Mouse (Mus musculus): ENCODE measurements around the gene Mettl8.

Gene Mettl8

GRCm38 (mm10) chr2:70978271-70978670, 77.1 kb downstream of the Mettl8 start:
- no peak for DNase-seq (ENCODE audit: low spot score)

DNA sequence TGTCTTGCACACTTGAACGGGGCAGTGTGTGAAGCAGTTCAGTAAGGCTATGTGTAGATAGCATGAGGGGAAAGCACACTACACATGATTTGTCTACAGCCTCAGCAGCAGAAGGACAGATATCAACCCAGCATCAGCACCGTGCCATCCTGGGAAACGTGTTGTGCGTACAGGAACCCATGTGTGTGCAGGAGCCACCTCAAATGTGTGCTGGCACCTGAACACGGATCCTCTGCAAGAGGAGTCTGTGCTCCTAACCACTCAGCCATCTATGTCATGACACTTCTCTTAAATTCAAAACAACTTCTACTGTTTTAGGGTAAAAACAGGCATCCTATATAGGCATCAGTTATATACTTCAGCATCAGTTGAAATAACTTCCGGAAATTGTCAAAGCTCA, 80.6 kb downstream of the Mettl8 start:
- no peak for DNase-seq (ENCODE audit: low spot score)

DNA sequence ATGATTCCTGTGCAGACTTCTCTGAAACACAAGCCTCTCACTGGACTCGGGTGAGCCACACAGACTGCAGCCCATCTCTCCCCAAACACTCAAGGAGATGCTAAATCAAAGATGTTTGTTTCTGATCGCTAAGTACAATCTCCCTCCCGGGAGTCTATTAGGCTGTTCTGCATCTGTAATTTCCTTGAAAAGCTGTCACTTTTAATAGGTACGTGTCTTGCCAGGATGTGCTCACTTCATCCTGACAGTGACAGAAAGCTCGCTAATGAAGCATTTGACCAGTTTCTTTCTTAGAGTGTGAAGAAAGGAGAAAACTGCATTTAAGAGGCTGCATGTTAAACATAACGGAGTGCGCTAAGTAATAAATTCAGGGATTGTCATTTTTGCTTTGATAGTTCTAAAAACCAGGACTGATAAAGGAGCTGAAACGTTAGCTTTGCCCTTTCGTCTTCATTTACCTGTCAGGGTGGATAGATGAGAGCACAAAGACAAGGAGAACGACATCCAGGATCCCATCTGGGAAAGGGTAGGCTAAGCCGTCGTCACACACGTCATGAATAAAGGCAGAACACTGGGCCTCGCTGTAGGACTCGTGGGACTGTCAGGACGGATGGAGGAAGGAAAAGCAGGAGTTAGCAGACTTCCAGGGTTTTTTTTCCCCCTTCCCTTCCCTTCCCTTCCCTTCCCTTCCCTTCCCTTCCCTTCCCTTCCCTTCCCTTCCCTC, 82.4 kb downstream of the Mettl8 start:
- no peak for DNase-seq (ENCODE audit: low spot score)

DNA sequence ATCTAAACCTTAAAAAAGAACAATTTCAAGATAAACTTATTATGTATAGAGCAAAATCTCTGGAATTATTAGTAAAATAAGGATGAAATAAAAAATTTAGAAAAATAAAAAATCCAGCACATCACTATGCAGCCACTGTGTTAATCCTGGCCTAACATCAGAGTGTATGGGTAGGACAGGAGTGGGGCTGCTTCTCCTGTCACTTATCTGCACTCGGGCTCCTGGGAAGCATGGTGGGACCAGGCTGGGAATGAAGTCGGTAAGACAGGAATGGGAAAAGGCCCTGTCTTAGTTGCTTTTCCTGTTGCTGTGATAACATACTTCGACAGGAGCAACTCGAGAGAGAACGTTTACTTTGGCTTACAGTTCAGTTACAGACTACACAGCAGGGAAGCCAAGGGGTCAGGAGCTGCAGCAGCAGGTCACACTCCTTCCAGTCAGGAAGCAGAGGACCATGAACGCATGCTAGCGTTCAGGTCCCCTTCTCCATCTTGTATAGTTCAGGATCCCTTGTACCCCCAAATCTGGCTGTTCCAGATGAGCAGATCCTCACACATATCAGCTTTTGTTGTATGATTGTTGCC, 85.1 kb downstream of the Mettl8 start:
- no peak for DNase-seq (ENCODE audit: low spot score)

DNA sequence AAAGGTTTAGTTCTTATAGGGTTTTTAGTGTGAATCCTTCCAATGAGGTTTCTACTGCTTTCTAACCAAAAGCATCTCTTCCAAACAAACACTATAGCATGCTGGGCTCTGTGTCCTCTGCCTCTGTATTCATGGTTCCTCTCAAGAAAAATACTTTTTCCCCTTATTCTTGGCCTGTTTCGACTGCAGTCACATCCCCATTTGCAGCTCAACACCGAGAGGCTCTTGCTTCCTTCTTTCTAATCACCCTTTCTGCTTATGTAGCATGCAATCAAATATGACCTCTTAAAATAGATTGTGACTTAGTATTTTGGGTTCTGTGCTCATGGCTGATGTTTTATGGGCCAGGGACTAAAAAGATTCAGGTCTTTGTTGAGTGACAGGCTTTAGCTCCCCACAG, 87.1 kb downstream of the Mettl8 start:
- no peak for DNase-seq (ENCODE audit: low spot score)

DNA sequence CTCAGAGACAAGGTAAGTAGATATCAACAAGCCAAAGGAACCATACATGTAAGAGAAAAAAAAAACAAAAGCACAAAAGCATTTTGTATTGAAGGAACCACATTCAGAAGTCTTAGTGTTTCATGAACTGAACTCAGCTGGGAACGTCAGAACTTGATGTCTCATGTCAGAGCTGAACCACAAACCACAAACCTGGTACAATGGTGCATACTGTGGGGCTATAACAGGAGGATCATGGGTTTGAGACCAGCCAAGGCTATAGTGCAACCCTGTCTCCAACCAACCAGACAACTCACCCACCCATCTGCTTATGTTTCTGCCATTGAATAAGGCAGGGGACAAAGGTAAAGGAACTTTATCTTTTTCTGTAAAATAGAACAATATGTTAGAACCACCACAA, 88.2 kb downstream of the Mettl8 start:
- no peak for DNase-seq (ENCODE audit: low spot score)

- no peak for DNase-seq (ENCODE audit: low spot score)
Measured at GRCm38 (mm10) chr2:70964809-70965208, 90.6 kb downstream of the Mettl8 start.

DNA sequence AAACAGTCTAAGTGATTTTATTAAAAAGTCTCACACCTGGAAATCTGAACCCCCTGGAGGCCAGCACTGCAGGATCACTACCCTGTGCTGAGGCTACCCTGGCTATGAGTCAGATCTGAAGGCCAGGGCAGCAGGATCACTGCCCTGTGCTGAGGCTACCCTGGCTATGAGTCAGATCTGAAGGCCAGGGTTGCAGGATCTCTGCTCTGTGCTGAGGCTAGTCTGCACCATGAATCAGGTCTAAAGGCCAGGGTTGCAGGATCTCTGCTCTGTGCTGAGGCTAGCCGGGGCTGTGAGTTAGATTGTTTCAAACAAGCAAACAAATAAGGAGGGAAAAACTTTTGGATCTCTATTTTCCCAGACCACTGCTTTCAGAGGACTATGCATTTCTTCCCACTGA, 92.5 kb downstream of the Mettl8 start:
- no peak for DNase-seq (ENCODE audit: low spot score)

DNA sequence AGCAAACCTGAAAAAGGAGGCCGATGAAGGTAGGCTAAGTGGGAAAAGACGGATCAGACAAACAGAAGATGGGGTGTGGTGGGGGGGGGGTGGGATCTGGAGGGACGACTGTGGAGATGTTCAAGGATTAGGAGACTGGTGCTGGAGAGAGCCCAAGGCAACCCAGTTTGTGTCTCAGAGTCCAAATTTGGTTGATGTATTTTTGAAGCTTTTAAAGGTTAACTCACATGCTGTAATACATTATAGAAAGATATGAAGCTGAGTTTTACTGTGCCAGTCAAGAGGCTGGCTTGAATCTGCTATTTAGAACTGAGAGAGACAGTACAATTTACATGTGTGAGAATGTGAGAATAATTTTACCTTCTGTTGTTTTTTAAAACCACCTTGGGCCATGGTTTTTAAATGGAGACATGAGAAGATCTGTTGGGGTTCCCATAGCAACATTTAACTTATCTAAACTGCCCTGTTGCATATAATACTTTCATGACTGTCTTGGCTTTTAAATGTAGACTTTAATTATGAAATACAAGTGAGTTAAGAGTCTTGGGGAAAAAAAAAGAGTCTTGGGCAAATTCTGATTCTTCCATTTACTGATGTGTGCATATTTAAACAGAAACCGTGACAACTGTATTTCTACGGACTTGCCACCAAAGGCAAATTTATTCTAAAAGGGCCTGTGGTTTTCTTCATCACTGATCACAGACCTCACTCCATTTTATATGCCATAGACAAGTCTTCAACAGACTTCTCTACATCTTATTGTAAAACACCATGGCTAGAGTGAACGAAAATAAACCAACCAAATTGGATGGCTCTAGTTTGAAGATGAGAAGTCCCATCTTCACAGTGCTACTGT, 94.1 kb downstream of the Mettl8 start:
- no peak for DNase-seq (ENCODE audit: low spot score)

- no peak for DNase-seq (ENCODE audit: low spot score)
Measured at GRCm38 (mm10) chr2:70960090-70960489, 95.3 kb downstream of the Mettl8 start.

DNA sequence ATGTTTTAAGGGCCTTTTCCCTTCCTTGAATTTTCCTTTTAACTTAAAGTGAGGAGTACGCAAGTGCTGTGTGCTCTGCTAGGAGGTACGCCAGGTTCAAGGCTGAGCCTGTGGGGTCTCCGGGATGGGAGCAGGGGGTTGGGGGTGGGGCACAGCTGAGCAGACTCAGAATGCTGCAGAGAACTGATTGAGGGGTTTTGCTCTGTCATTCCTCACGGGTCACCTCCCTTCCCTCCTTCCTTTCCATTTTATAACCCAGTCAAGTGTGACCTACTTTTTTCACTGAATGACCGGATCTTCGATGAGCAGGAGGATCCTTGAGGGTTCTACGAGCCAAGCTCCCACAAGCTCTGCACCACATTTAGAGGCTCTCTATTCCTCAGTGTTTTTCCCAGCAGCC, 96.0 kb downstream of the Mettl8 start:
- DNase-seq (ENCODE audit: low spot score): no peak

DNA sequence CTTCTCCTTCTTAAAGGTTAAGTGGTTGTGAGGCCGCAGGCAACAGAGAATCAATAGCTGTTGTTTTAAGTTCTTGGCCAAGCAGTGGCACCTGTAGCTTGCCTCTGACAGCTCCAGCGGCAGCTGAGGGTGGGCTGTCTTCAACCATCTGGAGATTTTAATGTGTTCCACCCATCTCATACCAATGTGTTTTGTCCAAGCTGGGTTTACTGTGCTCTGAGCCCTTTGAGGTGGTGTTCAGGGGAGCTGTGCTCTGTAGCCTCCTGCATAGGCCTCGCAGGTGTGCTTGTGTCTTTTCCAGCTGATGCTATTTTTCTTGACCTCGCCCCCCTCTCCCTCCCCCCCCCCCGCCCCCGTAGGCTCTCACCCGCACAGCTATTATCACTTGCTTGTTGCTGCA, 96.8 kb downstream of the Mettl8 start:
- DNase-seq (ENCODE audit: low spot score): no peak

GRCm38 (mm10) chr2:70953616-70954015, 101.8 kb downstream of the Mettl8 start:
- no peak for DNase-seq (ENCODE audit: low spot score)

DNA sequence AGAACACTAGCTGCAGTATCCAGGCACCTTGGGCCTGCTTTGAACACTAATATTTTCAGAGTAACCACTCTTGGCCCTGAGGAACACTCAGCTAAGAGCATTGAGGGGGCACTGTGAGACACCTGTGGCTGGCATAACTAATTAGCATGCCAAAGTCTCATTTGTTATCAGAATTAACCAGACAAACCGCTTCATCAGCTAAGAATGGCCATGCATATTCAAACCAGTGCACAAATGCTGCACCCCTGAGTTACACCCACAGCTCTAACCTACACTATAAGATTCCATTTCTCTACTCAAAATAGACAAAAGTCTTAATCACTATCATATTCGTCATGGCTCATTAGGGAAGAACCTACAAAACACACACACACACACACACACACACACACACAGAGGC, 103.4 kb downstream of the Mettl8 start:
- no peak for DNase-seq (ENCODE audit: low spot score)

DNA sequence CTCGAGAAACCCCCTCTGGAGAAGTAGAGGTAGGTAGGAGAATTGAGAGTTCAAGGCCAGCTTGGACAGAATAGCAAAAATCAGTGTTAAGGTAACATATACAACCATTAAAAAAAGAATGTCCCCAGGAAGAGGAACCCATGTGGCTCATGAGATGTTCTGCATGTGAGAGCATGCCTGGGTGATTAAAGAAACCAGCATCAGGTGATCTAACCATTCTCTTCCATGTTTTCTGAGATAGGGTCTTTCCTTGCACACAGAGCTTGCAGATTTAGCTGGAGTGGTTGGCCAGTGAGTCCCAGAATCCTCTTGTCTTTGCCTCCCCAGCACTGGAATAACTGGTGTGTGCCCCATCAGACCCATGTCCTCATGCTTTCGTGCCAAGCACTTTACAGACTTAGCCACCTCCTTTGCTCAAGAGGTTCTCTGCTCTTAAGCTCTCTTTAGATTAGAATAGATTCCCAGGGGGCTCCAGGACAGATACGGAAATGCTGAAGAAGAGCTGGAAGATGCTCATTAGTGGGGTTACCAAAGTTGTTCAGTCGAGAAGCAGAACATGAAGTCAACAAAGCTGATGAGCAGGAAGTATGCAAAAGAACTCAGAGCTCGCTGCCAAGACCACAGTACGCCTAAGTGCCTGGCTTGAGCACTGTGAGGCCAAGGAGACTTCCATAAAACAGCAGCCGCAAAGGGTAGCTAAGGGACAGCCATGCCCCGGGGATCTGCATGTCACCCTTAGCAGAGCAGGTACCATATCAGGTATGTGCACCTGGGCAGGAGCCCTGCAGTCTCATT, 110.7 kb downstream of the Mettl8 start:
- DNase-seq (ENCODE audit: low spot score): no peak

DNA sequence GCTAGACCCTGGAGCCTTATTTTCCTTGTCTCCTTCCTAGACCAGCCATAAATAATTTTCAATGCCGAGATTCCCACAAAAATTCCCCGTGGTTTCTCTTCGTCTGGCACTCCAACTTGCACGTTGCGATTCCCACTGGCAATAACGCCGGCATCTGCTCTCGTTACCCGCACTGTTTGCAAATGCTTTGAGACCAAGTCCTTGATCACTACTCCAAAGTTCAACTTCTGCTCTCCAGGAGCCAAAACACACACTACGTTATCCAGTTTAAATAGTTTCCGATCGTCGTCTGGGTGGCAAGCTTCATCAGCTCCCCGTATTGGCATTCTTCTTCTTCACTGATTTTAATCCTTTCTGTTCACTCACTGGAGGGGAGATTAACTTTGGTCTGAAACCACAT, 114.6 kb downstream of the Mettl8 start:
- DNase-seq (ENCODE audit: low spot score): no peak

GRCm38 (mm10) chr2:70938844-70939494, 116.4 kb downstream of the Mettl8 start:
- no peak for DNase-seq (ENCODE audit: low spot score)

- DNase-seq (ENCODE audit: low spot score): no peak
Measured at GRCm38 (mm10) chr2:70934772-70935171, 120.6 kb downstream of the Mettl8 start.

GRCm38 (mm10) chr2:70933516-70933915, 121.9 kb downstream of the Mettl8 start:
- no peak for DNase-seq (ENCODE audit: low spot score)

DNA sequence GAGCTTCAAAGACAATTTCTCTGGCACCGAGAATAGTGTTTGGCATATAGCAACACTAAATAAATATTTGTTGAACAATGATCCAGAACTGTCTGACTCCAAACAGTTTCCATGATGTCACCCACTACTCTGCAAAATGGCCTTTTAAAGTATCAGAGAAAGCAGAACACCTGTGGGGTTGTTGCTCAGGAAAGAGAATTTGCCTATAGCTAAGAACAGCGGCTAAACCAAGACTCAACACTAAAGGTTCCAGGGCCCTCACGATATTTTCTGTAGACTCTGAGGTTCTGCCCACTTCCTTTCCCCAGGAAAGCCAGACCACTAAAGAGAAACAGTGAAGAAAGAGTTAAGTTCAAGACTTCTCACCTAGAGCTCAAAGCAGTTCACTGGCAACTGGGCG, 122.4 kb downstream of the Mettl8 start:
- no peak for DNase-seq (ENCODE audit: low spot score)

DNA sequence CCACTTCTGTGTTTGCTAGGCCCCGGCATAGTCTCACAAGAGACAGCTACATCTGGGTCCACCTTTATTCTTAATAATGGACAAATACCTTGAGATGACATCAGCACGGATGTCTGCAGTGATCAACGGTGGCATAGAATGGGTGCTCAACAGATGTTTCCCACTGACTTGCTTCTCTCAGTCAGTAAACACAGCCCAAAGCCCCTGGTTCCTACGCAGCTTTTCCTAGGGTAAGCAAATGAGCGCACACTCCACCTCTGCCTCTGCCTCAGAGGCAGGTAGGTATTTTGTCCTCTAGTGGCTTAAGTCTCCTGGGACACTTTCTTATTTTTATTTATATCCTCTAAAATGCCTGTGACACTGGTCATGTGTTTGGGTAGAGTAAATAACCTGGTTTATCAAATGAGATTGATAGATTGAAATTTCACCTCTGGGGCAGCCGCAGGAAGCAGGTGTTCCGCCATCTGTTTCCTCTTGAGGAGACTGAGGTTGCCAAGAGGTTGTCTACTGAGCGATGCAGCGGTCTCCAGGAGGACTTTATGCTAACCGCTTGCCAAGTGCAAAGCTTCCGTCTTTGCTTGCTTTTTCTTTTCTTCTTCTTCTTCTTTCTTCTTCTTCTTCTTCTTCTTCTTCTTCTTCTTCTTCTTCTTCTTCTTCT, 124.6 kb downstream of the Mettl8 start:
- DNase-seq (ENCODE audit: low spot score): no peak

All from ovary, postnatal 36 days (tissue).